Mouse (Mus musculus) left cerebral cortex, adult 9 months (tissue): Measurements from ENCODE around the gene Cyp2j5.
"Not testable (repeated sequence)": the region's sequence is repeated elsewhere in the genome, so short reads cannot be mapped to it uniquely, and the experiment has no call there.

Experiments
- DNase-seq, 2 experiments: peaks; one replicate each; pipeline ENCODE4 v3.0.0; 2022; ENCODE audit warnings: low spot score in 2 of 2

The Cyp2j5 gene

DNA sequence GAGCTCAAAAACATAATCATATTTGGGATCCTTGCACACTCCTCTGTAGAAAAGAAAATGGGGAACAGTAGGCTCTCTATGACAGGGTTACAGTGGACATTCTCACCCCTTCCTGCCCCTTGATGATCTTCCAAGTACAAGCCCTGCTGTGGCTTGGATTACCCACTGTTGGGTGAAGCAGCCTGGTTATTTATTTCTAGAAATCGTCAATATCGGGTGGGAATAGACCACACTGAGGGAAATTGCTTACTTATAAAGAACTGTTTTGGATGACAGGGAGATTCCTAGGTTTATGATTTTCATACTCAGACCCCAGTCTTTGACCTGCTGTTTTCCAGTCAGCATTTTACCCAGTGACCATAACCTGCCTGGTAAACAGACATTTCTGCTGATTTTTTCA is at the start of gene Cyp2j5:
Gene Cyp2j5, minus strand, starts transcription at position 164 of the 400 bp plus-strand sequence.
- DNase-seq = no peak

DNA sequence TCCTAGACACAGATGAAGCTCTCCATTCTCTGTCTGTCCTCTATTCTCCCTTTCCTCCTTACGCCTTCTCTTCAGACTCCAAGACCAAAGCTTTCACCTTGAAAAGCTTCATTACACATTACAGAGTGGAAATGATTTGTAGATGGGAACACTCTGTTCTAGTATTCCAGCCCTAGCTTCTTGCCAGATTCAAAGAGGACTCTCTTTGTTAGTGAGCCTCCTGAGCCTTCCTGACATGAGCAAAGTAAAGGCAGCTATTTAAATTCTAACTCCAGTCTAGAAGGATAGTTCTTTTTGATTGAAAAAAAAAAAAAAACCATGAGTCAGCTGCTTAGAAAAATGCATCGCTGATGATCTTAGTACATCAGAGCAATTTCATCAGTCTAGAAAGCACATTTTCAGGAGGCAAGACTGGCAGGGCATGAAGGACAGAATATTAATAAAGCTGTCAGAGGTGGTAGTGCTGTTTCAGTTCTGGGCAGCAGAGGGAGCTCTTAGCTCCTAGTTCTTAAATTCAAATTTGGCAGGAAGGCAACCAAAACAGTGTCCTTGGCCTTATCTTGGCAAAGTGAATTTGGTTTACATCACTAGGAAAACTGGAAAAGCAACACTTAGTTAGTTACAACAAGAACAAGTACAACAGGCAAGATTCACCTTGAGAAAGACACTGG is 41.5 kb upstream of the Cyp2j5 start:
- peak in 1 of 2 experiments; percentile 81 for DNase-seq

DNA sequence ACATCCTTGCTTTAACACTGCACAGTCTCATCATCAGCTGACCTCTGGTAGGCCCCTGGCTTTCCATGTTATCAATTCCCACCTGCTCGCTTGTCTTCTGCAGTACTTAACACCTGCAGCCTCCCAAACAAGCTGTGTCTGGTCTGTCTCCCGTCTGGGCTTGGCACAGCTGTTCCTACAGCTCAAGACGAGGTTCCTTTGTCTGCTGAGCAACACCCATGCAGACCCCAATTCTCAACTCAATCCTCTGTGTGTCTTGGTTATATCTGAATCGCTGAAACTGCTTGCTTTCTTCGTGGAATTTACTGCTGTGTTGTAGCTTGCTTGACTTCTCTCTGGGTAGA is 34.2 kb upstream of the Cyp2j5 start:
- DNase-seq = no peak

DNA sequence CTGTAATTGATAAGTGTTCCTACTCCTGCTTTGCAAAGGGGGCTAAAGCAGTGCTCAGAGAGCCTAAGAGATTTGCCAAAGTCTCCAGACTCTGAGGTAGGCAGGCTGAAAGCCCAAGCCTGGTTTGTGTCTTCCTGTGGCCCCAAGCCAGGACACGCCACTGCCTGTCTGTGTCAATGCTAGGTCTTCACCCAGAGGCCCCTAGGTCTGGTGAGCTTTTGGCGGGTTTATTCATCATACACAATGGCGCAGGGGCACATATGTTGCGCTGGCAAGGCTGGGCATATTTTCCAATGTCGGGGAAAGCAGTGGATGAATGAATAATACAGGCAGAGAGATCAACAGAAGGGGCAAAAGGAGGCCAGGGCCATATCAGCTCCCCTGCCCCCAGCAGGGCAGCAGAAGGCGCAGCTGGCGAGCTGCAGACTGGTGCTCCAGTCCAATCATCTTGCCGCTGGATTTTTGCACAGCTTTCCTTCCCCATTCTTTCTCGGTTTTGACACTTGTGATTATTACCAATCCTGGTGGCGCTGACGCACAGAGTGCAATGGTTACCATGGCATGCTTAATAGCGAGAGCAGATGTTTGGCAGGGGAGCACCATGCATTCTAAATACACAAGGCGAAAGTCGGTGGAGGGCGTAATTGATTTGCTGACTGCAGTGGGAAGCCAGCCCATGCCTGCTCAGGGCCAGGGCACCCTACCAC is 33.7 kb upstream of the Cyp2j5 start:
- peak in 1 of 2 experiments; percentile 28 for DNase-seq

DNA sequence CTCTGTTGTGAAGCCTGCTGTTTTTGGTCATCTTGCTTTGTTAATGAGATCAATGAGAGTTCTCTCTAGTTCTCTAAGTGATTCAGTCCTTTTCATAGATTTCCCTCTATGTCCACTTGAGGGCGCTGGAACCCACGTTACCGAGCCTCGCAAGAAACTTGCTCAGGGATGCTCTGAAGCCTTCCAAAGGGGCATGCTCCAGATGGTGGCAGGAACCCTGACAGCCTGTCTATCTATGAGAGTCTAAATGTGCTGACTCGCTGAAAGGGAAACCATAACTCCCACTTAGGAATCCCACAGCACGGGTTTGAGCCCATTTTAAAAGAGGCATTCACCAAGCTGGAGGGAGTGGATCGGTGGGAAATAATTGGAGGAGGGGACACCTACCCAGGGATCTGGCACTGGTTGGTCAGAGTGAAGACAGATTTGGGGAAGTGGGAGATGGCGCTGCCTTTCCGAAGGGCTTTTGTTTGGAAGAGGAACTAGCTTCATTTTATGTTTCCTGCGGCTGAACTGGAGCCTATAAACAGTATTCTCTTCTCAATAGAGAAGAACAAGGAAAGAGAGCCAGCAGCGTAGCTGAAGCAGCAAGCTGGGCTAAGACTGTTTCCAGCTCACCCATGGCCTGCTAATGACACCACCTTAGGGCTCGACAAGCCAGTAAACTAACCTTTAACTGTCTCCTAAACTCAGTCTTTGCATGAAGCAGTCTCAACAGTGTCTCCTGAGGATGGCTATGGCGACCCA is 32.8 kb upstream of the Cyp2j5 start:
- DNase-seq = peak in 1 of 2 experiments; percentile 78

DNA sequence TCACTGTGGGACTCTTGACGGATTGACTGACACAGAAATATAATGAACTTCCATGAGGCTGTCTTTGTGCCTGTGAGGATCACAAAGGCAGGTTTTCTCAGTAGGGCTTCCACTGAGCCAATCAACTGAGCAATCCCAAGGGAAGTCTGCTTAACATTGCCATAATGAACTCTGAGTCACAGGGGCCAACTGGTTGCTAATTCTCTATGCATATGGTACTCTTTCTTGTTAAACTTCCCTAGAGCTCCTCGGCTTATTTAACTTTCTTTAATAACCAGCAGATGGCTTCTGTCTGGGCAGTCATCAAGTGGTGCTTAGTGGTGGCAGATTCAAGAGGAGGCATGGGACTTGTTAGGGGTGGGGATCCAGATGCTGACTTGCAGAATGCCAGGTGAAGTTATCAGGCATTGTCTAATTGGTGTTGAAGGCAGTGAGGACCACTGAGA is 23.4 kb upstream of the Cyp2j5 start:
- no peak for DNase-seq

DNA sequence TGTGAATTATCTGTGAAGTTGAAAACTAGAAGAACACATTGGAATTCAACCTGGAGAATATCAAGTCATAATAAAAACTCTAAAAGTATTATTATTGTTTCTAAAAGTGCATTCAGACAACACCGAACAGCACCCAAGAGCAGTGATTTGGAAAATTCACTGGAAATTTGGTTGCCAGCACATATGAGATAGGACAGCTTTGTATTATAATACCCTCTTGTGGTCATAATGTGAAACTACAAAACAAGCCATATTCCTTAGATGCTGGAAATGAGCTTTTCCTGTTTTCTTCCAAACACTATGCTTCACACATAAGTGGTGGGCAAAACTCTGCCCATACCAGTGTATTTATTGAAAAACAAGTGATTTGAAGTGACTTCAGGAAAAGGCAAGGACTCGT is 19.5 kb upstream of the Cyp2j5 start:
- no peak for DNase-seq

DNA sequence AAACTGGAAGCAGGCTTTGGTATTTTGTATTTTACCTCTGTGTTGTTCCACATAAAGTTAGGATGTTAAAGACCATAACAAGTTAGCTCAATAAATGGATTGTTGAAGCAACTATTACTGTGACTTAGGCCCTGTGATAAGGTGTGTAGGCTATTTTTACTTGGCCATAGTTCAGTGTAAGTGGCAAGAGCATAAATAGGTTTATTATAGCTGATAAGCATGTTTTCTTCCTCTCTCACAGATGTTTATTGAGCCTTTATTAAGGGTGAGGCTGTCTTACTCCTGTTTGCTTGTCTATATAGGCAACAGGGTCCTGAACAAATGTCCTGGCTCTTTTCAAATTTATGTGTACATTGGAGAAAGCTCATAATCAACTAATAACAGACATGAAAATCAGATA is 17.0 kb upstream of the Cyp2j5 start:
- no peak for DNase-seq

DNA sequence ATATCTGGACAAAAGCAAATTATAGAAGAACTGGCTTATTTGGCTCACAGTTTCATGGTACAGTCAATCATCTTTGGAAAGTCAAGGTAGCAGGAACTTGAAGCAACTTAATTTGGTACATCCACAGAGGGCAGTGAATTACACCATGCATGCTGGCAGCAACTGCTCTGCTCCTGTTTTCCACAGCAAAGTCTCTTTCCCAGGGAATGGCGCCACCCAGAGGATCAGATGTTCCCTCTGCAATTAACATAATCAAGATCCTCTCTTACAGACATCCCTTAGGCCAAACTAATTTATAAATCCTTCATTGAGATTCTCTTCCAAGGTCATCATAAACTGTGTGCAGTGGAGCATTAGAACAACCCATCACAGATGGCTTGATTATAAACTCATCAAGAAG is 16.3 kb upstream of the Cyp2j5 start:
- peak in 1 of 2 experiments; percentile 59 for DNase-seq

DNA sequence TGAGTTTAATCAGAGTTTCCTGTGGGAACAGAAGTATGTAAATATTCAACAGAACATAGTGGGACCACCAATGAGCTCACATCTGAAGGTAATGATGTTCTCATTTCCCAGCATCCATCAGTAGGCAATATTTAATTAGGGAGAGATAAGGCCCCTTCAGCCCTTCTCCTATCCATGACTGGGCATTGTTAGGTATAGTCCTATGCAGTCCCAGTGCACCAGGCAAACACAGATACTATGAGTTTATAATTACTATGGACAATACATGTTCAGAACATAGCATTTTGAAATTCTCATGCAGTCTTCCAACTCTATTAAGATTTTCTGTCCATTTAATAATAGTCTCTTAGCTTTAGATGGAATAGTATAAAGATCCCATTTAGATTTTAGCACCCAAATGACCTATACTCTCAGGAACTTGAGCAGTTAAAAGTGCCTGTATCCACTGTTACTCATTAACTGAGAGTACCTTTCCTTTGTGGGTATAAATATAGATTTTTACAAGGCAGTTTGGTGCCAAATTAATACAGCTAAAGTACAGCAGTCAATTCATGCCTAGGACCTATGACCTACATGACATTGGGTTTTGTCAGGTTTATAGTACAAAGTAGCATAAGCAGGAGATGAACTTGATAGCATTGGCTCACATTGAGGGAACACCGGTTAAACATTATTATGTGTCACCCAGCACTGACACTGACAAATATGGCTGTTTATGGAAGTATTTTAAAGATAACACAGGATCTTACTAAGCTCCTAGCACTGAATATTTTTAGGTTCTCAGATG is 907 bp upstream of the Cyp2j5 start:
- DNase-seq = no peak

DNA sequence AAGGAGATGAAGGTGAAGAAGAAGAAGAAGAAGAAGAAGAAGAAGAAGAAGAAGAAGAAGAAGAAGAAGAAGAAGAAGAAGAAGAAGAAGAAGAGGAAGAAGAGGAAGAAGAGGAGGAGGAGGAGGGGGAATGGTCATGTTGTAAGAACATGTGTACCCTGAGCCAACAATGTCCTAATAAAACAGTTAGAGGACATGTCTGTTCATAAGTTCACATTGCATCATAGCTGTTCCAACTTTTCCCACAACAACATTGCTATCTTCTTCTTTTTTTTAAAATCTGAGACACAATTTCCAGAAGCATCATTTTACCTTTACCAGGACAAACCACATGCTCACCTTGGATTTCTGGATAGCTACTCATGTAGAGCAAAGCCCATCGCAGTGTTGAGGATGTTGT is 28.5 kb downstream of the Cyp2j5 start:
- no peak for DNase-seq

DNA sequence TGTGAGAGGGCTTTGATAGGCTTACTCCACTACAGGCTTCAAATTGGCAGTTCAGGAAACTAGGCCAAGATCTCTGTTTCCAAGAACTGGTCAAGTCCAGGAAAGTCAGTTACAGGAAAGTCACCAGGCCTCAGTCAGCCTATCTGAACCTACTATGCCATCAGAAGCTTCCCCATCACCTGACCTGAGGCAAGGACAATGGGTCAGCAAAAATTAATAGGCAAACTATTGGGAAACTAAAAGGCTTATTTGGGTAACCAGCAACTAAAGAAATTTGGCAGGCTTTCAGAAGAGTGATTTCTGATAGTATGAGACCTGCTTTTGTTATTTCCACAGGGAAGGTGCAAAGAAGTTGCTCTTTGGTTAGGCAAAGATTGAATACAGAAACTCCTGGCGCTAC is 41.5 kb downstream of the Cyp2j5 start:
- DNase-seq = no peak

DNA sequence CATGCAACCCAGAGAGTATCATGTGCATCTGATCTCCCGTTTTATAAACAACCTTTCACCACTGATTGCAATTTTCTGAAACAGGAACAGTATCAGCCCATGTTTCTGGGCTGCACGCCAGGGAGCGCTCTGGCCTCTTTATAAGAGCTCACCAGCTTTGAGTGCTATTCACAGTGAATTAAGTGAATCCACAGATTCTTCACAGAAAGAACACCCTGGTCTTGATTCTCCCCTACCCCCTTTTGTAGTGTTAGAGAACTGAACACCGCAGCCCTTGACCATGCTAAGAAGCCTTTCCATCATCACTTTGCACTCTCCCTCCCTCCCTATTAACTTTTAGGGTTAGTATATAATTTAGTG is 72.2 kb downstream of the Cyp2j5 start:
- peak in 1 of 2 experiments; percentile 73 for DNase-seq

DNA sequence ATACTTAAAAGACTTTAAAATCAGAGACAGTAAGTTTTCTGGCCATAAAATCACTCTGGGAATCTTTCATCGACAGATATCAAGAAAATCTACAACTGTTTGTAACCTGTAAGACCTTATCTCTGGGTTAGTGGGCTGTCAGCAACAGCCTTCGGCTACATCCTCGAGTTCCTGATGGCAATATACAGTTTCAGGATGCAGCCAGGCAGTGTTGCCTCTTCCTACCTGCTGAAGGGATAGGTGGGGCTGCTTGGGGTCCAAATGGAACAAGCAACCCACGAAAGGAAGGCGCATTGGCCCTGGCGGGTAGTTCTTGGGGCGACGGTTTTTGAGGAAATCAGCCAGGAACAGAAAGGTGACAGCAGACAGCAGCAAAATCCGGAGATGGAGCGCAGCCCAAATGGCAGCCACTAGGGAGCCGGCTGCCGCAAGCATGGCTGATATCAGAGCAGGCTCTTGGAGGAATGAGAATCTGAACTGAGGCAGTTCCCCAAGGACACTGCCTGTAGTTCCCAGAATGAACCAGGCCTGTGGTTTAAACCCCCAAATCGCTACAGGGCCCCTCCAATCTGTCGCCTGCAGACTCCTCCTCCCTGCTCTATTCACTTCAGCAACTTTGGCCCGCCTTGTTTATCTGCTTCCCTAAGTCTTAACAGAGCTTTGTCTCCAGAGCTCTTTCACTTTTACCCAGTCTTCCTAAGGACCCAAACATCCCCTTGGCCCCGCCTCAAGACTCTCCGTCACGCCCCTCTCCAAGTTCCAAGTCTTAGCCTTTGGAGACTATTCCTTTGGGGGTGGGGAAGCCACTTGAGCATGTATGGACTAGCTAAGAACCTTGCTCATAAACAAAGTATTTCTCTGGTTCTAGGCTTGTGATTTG is 72.8 kb downstream of the Cyp2j5 start, which contains the start of gene Cyp2j9:
Gene Cyp2j9, minus strand, starts transcription at position 668 of the 880 bp plus-strand sequence.
- DNase-seq = peak in 1 of 2 experiments; percentile 59

DNA sequence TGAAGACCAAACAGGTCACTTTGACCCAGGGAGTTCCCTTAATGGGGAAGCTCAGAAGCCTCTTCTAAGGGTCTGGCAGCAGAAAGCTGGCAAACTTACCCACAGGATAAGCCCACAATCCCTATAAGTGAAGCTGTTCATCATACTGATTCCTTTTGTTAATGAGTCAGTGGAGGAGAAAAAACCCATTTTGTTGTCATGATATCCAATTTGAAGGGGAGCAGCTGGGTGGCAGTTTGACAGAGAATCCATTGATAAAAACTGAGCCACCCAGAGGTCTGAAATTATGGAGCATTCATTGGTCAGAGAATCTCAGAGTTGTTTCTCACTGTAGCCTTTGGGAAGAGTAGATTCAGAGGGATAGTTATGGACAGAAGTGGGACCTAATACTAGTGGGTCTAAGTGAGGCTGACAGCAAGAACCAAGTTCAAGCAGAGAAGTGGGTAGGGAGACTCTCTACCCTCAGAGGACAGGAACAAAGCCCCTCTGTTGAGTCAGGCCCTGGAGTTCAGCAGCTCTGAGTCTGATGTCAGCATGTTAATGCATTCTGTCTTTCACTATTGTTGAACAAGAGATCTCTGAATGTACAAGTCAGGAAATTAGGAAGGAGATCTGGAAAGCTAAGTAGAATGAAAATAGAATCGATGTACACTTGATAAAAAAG is 82.4 kb downstream of the Cyp2j5 start:
- DNase-seq = peak in 1 of 2 experiments; percentile 4

DNA sequence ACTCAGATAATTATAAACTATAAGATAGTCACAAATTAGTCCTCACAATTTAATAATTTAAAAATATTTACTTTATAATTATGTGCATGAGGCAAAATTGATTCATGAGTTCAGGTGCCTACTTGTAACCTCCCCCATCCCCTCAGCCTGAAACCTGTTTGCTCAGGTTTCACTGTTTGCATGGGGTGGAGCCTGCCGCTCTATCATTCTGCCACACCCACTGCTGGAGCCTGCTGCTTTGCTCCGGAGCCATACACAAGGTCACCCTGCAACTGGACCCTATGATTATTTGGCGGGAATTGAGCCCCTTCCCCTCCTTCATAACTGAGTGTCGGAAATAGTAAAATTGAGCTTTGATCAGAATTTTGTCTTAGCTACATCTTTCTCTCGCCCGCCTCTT is 83.6 kb downstream of the Cyp2j5 start:
- DNase-seq = not testable (repeated sequence)
